Mouse (Mus musculus): ENCODE data around the gene Rnpep. TPM values are rescaled to one million over a fixed set of nuclear protein-coding genes. Genes with fewer than 3 reads are reported as not detected.

Gene Rnpep
- total and polyA plus RNA-seq, 2 experiments: 20.2 to 22.0 TPM

GRCm38 (mm10) chr1:135313284-135314031 is 29.6 kb upstream of the Rnpep start, which contains the start of gene Timm17a:
TSS of gene Timm17a (minus strand) at chr1:135313778.
- WGBS: under 1% methylated on average over 51 of the region's 51 CpGs
- H3K9ac ChIP-seq (ENCODE audit: low read depth, low read length): peak within 1 kb of the TSS; percentile 93
- peaks cover 9% of the 10 kb centered on the region for H3K4me1 ChIP-seq (ENCODE audit: control insufficient read depth, insufficient read depth, low read length)
- H3K27me3 ChIP-seq (ENCODE audit: control insufficient read depth, insufficient read depth, low read length): no peaks in the 10 kb centered on the region
- H3K36me3 ChIP-seq (ENCODE audit: control insufficient read depth, insufficient read depth, low read length): peaks cover 8% of the 10 kb centered on the region; the same call in 1 of the 2 replicates
- DNase-seq (ENCODE audit: extremely low read depth, low read depth, low spot score): peak; percentile 92
- peak within 1 kb of the TSS; percentile 91 for H3K27ac ChIP-seq (replicated peaks; ENCODE audit: insufficient read depth, low read depth, low read length)
- peak within 1 kb of the TSS; percentile 86 for H3K4me3 ChIP-seq (ENCODE audit: insufficient read depth, low read depth, low read length)
- no peak for TF ChIP-seq CTCF (IDR thresholded peaks at IDR 0.05; ENCODE audit: low read depth, low read length)
- TF ChIP-seq POLR2A (IDR thresholded peaks at IDR 0.05; ENCODE audit: extremely low read depth, insufficient read depth, low read length): peak; percentile 72; the same call in 1 of the 2 replicates
- peaks cover 17% of the 10 kb centered on the region; the same call in 1 of the 2 replicates for H3K79me2 ChIP-seq (ENCODE audit: control insufficient read depth, insufficient read depth, low read length)

- peak; percentile 7 for DNase-seq (ENCODE audit: extremely low read depth, low read depth, low spot score)
- H3K4me3 ChIP-seq (ENCODE audit: insufficient read depth, low read depth, low read length): no peak overlapping the region
- peak overlapping the region; percentile 44; the same call in 1 of the 2 replicates for H3K27ac ChIP-seq (replicated peaks; ENCODE audit: insufficient read depth, low read depth, low read length)
- WGBS: 55% methylated on average over 4 of the region's 4 CpGs
- H3K36me3 ChIP-seq (ENCODE audit: control insufficient read depth, insufficient read depth, low read length): peaks cover 16% of the 10 kb centered on the region
- TF ChIP-seq CTCF (IDR thresholded peaks at IDR 0.05; ENCODE audit: low read depth, low read length) (no peak), POLR2A (IDR thresholded peaks at IDR 0.05; ENCODE audit: extremely low read depth, insufficient read depth, low read length) (no peak)
- H3K79me2 ChIP-seq (ENCODE audit: control insufficient read depth, insufficient read depth, low read length): peaks cover 21% of the 10 kb centered on the region; the same call in 1 of the 2 replicates
- H3K9ac ChIP-seq (ENCODE audit: low read depth, low read length): no peak overlapping the region
- peaks cover 9% of the 10 kb centered on the region for H3K4me1 ChIP-seq (ENCODE audit: control insufficient read depth, insufficient read depth, low read length)
- no peaks in the 10 kb centered on the region for H3K27me3 ChIP-seq (ENCODE audit: control insufficient read depth, insufficient read depth, low read length)
Observed at GRCm38 (mm10) chr1:135312201-135312600, 28.3 kb upstream of the Rnpep start.

- no peak for TF ChIP-seq CTCF (IDR thresholded peaks at IDR 0.05; ENCODE audit: low read depth, low read length)
- TF ChIP-seq POLR2A (IDR thresholded peaks at IDR 0.05; ENCODE audit: extremely low read depth, insufficient read depth, low read length): no peak
- Histone ChIP-seq H3K4me1 (ENCODE audit: control insufficient read depth, insufficient read depth, low read length) (peaks cover 9% of the 10 kb centered on the region), H3K27me3 (ENCODE audit: control insufficient read depth, insufficient read depth, low read length) (no peaks in the 10 kb centered on the region), H3K9ac (ENCODE audit: low read depth, low read length) (no peak overlapping the region), H3K27ac (replicated peaks; ENCODE audit: insufficient read depth, low read depth, low read length) (peak overlapping the region; percentile 6; the same call in 1 of the 2 replicates), H3K36me3 (ENCODE audit: control insufficient read depth, insufficient read depth, low read length) (peaks cover 22% of the 10 kb centered on the region), H3K4me3 (ENCODE audit: insufficient read depth, low read depth, low read length) (no peak overlapping the region), H3K79me2 (ENCODE audit: control insufficient read depth, insufficient read depth, low read length) (peaks cover 21% of the 10 kb centered on the region; the same call in 1 of the 2 replicates)
- peak; percentile 96 for DNase-seq (ENCODE audit: extremely low read depth, low read depth, low spot score)
- 24% methylated on average over 6 of the region's 6 CpGs for WGBS
Observed at GRCm38 (mm10) chr1:135311356-135311755, 27.5 kb upstream of the Rnpep start.

GRCm38 (mm10) chr1:135290908-135291307 is 7.0 kb upstream of the Rnpep start:
- H3K79me2 ChIP-seq (ENCODE audit: control insufficient read depth, insufficient read depth, low read length): no peaks in the 10 kb centered on the region
- 94% methylated on average over 5 of the region's 5 CpGs for WGBS
- H3K9ac ChIP-seq (ENCODE audit: low read depth, low read length): no peak overlapping the region
- no peak for DNase-seq (ENCODE audit: extremely low read depth, low read depth, low spot score)
- no peaks in the 10 kb centered on the region for H3K27me3 ChIP-seq (ENCODE audit: control insufficient read depth, insufficient read depth, low read length)
- H3K36me3 ChIP-seq (ENCODE audit: control insufficient read depth, insufficient read depth, low read length): peaks cover 6% of the 10 kb centered on the region
- H3K4me3 ChIP-seq (ENCODE audit: insufficient read depth, low read depth, low read length): no peak overlapping the region
- no peak overlapping the region for H3K27ac ChIP-seq (replicated peaks; ENCODE audit: insufficient read depth, low read depth, low read length)
- H3K4me1 ChIP-seq (ENCODE audit: control insufficient read depth, insufficient read depth, low read length): no peaks in the 10 kb centered on the region
- TF ChIP-seq CTCF (IDR thresholded peaks at IDR 0.05; ENCODE audit: low read depth, low read length) (no peak), POLR2A (IDR thresholded peaks at IDR 0.05; ENCODE audit: extremely low read depth, insufficient read depth, low read length) (no peak)

- 85% methylated on average over 2 of the region's 2 CpGs for WGBS
- Histone ChIP-seq H3K36me3 (ENCODE audit: control insufficient read depth, insufficient read depth, low read length) (no peaks in the 10 kb centered on the region), H3K27me3 (ENCODE audit: control insufficient read depth, insufficient read depth, low read length) (no peaks in the 10 kb centered on the region), H3K4me1 (ENCODE audit: control insufficient read depth, insufficient read depth, low read length) (peaks cover 7% of the 10 kb centered on the region), H3K27ac (replicated peaks; ENCODE audit: insufficient read depth, low read depth, low read length) (no peak overlapping the region), H3K9ac (ENCODE audit: low read depth, low read length) (no peak overlapping the region), H3K4me3 (ENCODE audit: insufficient read depth, low read depth, low read length) (no peak overlapping the region), H3K79me2 (ENCODE audit: control insufficient read depth, insufficient read depth, low read length) (no peaks in the 10 kb centered on the region)
- DNase-seq (ENCODE audit: extremely low read depth, low read depth, low spot score): no peak
- TF ChIP-seq POLR2A (IDR thresholded peaks at IDR 0.05; ENCODE audit: extremely low read depth, insufficient read depth, low read length) (no peak), CTCF (IDR thresholded peaks at IDR 0.05; ENCODE audit: low read depth, low read length) (no peak)
Observed at GRCm38 (mm10) chr1:135286311-135286710, 2.4 kb upstream of the Rnpep start.
